Mouse (Mus musculus) hindbrain, embryonic 14.5 days (tissue): ENCODE data around the gene Mcts2. TPM values are rescaled to one million over a fixed set of nuclear protein-coding genes. Genes with fewer than 3 reads are reported as not detected.

Experiments used
- ATAC-seq: fragments of 200-750 bp; cut with Nextera tagmentation; 2 replicates; pipeline ENCODE4 v1.8.0; 2017; ENCODE audit warnings: moderate number of reproducible peaks, mild to moderate bottlenecking, moderate TSS enrichment, moderate library complexity; ENCODE audit not compliant: low FRiP score
- DNase-seq: peaks from one replicate; pipeline ENCODE4 v3.0.0-alpha.2; 2015; ENCODE audit warnings: low spot score
- H3K27ac ChIP-seq: fragments of 300-500 bp; sonication (generic); 2 replicates; pipeline ENCODE4 v1.5.1; 2014; ENCODE audit warnings: mild to moderate bottlenecking, moderate library complexity
- H3K27me3 ChIP-seq: fragments of 300-500 bp; sonication (generic); 2 replicates; pipeline ENCODE4 v1.6.1; 2014; ENCODE audit warnings: mild to moderate bottlenecking, low read length, mixed read lengths; ENCODE audit not compliant: control insufficient read depth, insufficient read depth
- H3K36me3 ChIP-seq: fragments of 300-500 bp; sonication (generic); replicated peaks from 2 replicates; pipeline ENCODE4 v1.6.1; 2014; ENCODE audit not compliant: control insufficient read depth, insufficient read depth
- H3K4me1 ChIP-seq: fragments of 300-500 bp; sonication (generic); replicated peaks from 2 replicates; pipeline ENCODE4 v1.6.1; 2014; ENCODE audit warnings: antibody characterized with exemption, low read length, mixed read lengths; ENCODE audit not compliant: control insufficient read depth, insufficient read depth
- H3K4me2 ChIP-seq: fragments of 300-500 bp; sonication (generic); replicated peaks from 2 replicates; pipeline ENCODE4 v1.6.1; 2014; ENCODE audit warnings: mild to moderate bottlenecking, moderate library complexity
- H3K4me3 ChIP-seq: fragments of 300-500 bp; sonication (generic); replicated peaks from 2 replicates; pipeline ENCODE4 v1.5.1; 2014; ENCODE audit warnings: mild to moderate bottlenecking, low read length
- H3K9ac ChIP-seq: fragments of 300-500 bp; sonication (generic); 2 replicates; pipeline ENCODE4 v1.6.1; 2014
- H3K9me3 ChIP-seq: fragments of 300-500 bp; sonication (generic); 2 replicates; pipeline ENCODE4 v1.6.1; 2016; ENCODE audit warnings: low read length; ENCODE audit not compliant: control insufficient read depth
- WGBS: fragments of 180-500 bp; shearing (Covaris S2); extraction: QIAGEN DNeasy Blood & Tissue Kit; methylation state at CpG from one replicate; pipeline ENCODE4 v1.1.7; 2014; 5-methylcytosine and 5-hydroxymethylcytosine counted together
- polyA plus RNA-seq: library from polyadenylated mRNA; unstranded; fragments of >200 nt; fragmentation: Nextera tagmentation; extraction: Ambion mirVana; gene quantifications from 2 replicates; pipeline ENCODE4 v1.2.1, GENCODE M21; 2014

Mcts2 gene
- polyA plus RNA-seq, 1 experiment from 2014 or later = 41.9 TPM

DNA sequence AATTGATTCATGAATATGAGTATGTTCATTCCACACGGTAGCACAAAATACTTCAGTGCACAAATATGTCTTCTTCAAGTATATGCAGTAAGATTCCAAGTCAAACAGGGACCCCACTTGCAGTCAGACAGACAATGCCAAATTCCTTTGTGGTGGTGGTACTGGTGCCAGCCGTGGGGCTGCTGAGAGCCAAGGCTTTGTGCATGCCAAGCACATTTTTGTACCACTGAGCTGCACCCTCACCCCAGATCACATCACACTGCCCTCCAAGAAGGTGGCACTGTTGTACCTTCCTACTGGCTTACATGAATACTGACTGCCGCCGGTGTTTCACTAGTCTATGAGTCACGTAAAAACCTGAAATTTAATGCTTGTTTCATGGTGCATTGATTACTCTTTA lies 7.9 kb upstream of the Mcts2 start:
- H3K36me3 ChIP-seq = peaks cover 100% of the 10 kb centered on the region
- H3K9ac ChIP-seq = no peak overlapping the region

DNA sequence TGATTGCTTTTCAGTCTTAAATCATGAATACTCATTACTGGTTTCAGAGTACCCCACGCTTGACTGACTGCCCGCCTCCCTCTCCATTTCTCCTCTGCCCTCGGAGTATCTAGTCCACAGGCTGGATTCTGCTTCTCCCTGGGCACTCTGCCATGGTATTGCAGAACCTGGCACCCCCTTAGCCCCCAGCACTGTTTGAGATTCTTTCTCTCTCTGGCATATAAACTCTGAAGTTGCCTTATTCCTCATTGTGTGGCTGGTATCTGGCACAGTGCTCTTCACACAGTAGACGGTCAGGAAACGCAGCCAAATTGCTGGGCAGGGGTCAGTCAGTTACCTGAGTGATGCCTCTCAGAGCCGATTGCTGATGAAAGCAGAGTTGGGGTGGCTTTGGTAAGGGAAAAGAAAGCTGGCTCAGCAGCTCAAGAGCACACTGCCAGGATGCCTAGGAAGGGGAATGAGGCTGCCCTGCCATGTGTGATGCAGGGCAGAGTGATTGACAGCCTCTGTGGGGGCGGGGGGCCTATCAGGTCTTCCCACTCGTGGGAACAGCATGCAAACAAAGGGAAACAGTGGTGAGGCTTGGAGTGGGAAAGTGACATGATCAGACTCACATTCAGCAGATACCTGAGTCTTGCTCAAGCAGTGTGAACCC lies 7.0 kb upstream of the Mcts2 start:
- Histone ChIP-seq H3K4me3 (no peak overlapping the region), H3K9me3 (no peaks in the 10 kb centered on the region), H3K4me2 (no peak overlapping the region), H3K4me1 (peaks cover 5% of the 10 kb centered on the region; the same call in 1 of the 2 replicates), H3K9ac (no peak overlapping the region), H3K27me3 (no peaks in the 10 kb centered on the region), H3K36me3 (peaks cover 100% of the 10 kb centered on the region), H3K27ac (no peak overlapping the region; the same call in 1 of the 2 replicates)
- ATAC-seq = peak; percentile 78
- DNase-seq = peak; percentile 37
- WGBS = 70% methylated on average over 8 of the region's 8 CpGs

More for the DNA sequence above, 7.9 kb upstream of the Mcts2 start:
- Histone ChIP-seq H3K4me1 (peaks cover 8% of the 10 kb centered on the region; the same call in 1 of the 2 replicates), H3K9me3 (no peaks in the 10 kb centered on the region), H3K27ac (peak overlapping the region; percentile 34), H3K27me3 (no peaks in the 10 kb centered on the region), H3K4me2 (no peak overlapping the region), H3K4me3 (no peak overlapping the region)
- WGBS = 83% methylated on average over 5 of the region's 5 CpGs
- no peak for ATAC-seq
- DNase-seq = no peak

DNA sequence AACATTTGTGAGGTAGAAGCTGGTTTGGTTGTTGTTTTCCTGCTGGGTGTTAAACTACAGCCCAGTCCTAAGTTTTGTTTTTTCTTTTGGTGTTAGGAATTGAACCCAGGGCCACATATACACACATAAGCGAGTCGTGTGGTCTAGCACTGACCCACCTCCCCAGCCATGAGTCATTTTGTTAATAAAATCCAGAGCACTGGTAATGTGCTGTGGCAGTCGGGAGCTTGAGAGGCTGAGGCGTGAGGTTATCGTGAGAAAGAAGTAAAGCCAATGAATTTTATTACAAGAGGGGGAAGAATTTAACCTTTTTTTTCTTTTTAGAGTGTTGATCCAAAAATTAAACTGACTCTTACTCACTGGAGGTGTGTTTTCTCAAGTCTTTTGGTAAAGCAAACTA lies 3.7 kb upstream of the Mcts2 start:
- Histone ChIP-seq H3K4me1 (peaks cover 10% of the 10 kb centered on the region; the same call in 1 of the 2 replicates), H3K27me3 (no peaks in the 10 kb centered on the region), H3K4me2 (no peak overlapping the region), H3K36me3 (peaks cover 100% of the 10 kb centered on the region), H3K4me3 (no peak overlapping the region), H3K9me3 (no peaks in the 10 kb centered on the region), H3K9ac (no peak overlapping the region), H3K27ac (no peak overlapping the region)
- ATAC-seq (no peak), DNase-seq (no peak)
- 95% methylated on average over 5 of the region's 5 CpGs for WGBS

DNA sequence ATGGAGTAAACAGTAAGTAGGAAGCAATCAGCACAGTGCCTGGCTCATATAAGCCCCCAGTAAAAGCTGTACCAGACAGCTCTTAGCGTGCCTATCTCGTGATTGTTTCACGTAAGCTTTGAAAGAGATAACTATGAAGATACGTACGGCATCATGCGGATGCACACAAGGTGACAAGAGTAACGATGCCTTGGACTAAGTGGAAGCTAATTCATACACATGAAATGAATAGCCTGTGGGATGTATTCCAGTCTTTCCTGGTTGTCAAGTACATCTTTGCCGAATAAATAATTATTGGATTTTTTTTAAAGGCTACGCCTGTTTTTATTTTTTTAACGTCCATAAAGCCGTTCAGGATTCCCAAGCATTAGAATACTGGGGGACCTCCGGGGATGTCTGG lies 436 bp upstream of the Mcts2 start:
- peak overlapping the region; percentile 75 for H3K27ac ChIP-seq
- H3K4me3 ChIP-seq = no peak overlapping the region; the same call in 1 of the 2 replicates
- WGBS = 57% methylated on average over 12 of the region's 12 CpGs
- H3K4me2 ChIP-seq = peak overlapping the region; percentile 35
- peak overlapping the region; percentile 41; the same call in 1 of the 2 replicates for H3K9ac ChIP-seq
- peaks cover 99% of the 10 kb centered on the region for H3K36me3 ChIP-seq
- ATAC-seq = peak; percentile 3; the same call in 1 of the 2 replicates
- DNase-seq = no peak
- H3K9me3 ChIP-seq = no peaks in the 10 kb centered on the region
- H3K27me3 ChIP-seq = no peaks in the 10 kb centered on the region
- H3K4me1 ChIP-seq = 0 out of 2 replicates have a peak, but pooled peaks cover 6% of the 10 kb centered on the region

DNA sequence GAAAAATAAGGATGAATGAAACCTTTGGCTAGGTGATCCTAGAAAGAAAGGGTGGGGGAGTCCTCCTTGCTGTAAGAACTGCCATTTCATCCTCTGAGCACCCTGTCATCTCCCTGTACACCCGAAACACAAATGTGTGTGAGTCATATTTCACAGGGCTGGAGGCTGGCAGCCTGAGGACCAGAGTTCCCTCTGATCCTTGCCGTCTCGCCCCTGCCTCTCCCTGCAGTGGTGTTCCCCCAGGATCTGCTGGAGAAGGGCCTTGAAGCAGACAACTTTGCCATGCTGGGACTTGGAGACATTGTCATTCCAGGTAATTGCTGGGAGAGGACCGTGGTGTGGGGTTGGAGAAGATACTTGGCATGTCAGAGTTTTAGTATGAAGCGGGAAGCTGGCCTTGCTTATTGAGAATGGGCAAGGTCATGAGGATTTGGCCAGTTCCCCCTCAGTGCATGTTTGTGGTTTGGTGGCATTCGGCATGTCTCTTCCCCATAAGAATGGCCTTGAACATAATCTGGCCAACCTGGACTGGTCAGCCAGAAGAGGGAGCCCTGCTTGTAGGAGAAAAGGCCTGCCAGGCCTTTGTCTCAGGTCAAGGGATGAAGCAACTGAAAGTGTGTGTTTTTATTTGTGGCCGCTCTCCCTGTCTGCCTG lies 4.9 kb downstream of the Mcts2 start:
- Histone ChIP-seq H3K9me3 (no peaks in the 10 kb centered on the region), H3K4me3 (no peak overlapping the region), H3K36me3 (peaks cover 75% of the 10 kb centered on the region), H3K27me3 (no peaks in the 10 kb centered on the region), H3K27ac (no peak overlapping the region), H3K9ac (no peak overlapping the region), H3K4me1 (0 out of 2 replicates have a peak, but pooled peaks cover 11% of the 10 kb centered on the region), H3K4me2 (no peak overlapping the region)
- DNase-seq = no peak
- ATAC-seq = no peak
- WGBS = 77% methylated on average over 7 of the region's 7 CpGs

DNA sequence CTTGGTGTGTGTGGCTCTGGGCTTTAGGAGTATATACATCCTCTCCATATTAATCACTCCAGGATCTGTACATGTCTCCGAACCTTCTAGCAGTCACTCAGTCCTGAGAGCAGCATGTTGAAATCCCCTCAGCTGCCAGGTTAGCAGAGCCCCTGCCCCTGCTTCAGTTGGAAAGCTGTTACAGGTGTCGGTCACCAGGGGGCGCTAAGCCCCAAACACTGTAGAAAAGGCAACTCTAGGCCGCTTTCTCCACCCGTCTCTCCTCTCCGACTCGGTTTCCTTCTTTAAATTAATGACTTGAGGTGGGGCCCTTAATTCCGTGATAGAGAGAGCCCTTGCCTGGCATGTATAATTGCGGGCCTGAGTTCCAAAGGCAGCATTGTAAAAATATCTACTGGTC lies 6.4 kb downstream of the Mcts2 start:
- 11% methylated on average over 9 of the region's 9 CpGs for WGBS
- ATAC-seq (peak; percentile 32; the same call in 1 of the 2 replicates), DNase-seq (peak; percentile 82)
- Histone ChIP-seq H3K9me3 (no peaks in the 10 kb centered on the region), H3K27ac (no peak overlapping the region; the same call in 1 of the 2 replicates), H3K36me3 (peaks cover 73% of the 10 kb centered on the region), H3K27me3 (no peaks in the 10 kb centered on the region), H3K4me1 (0 out of 2 replicates have a peak, but pooled peaks cover 5% of the 10 kb centered on the region), H3K4me2 (peak overlapping the region; percentile 45), H3K4me3 (0 out of 2 replicates have a peak overlapping the region, but pooled peaks have one; percentile 10), H3K9ac (peak overlapping the region; percentile 39)

DNA sequence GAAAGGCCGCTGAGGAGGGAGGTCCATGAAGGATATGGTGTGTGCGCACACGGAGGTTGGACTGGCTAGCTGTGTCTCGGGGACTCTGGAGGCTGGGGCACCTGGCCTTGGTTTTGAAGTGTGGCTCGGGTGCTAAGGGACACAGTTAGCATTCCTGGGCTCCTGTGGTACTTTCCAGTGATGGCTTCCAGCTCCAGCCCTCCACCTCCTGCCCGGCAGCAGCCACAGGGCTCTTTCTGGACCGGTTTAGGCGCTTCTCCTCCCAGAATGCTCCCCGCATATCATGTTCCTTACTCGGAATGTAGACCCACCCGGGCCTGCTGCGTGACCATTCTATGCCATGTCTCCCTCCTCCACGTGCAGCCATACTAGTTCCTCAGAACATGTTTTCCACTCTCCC lies 6.9 kb downstream of the Mcts2 start:
- ATAC-seq = no peak
- WGBS = 89% methylated on average over 13 of the region's 13 CpGs
- DNase-seq = no peak
- H3K9ac ChIP-seq = peak overlapping the region; percentile 39
- H3K27me3 ChIP-seq = no peaks in the 10 kb centered on the region
- H3K4me1 ChIP-seq = 0 out of 2 replicates have a peak, but pooled peaks cover 5% of the 10 kb centered on the region
- H3K27ac ChIP-seq = no peak overlapping the region; the same call in 1 of the 2 replicates
- H3K4me3 ChIP-seq = 0 out of 2 replicates have a peak overlapping the region, but pooled peaks have one; percentile 10
- no peaks in the 10 kb centered on the region for H3K9me3 ChIP-seq
- peaks cover 73% of the 10 kb centered on the region for H3K36me3 ChIP-seq
- H3K4me2 ChIP-seq = peak overlapping the region; percentile 45

DNA sequence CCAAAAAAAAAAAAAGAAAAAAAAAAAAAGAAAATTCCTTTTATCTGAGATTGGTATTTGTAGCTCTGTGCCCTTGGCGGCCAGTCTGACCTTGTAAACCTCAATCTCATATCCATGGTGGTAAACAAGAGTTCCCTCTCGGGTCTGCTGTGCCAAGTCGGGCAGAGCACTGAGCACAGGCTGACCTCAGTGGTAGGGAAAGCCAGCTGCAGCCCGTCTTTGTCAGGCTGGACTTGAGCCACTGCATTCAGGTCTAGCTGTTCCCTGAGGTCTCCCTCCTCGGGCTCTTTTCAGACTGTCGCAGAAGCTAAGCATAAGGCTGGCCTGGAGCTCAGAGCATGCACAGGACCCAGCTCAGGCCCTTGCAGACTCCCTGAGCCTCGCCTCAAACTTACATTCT lies 7.9 kb downstream of the Mcts2 start:
- no peak for DNase-seq

DNA sequence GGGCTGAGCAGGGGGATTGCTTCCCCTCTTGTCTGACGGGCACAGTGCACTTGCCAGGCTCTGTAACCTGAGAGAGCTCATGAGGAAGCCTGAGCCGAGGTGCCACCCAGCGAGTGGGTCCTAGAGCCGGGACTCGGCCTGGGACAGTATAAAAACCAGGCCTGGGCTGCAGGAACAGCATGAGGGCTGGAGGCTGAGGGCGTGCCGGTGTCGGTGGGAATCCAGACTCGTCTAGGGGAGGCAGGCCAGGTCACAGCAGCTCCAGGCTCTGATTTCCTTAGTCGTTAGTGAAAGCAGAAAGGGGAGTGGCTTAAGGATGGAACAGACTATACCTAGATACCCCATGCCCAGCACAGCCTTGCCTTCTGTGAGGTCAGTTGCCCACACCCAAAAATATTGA lies 9.2 kb downstream of the Mcts2 start:
- DNase-seq = no peak
- Histone ChIP-seq H3K4me3 (no peak overlapping the region), H3K9me3 (no peaks in the 10 kb centered on the region), H3K36me3 (peaks cover 72% of the 10 kb centered on the region), H3K27me3 (no peaks in the 10 kb centered on the region), H3K4me1 (0 out of 2 replicates have a peak, but pooled peaks cover 5% of the 10 kb centered on the region), H3K4me2 (no peak overlapping the region), H3K9ac (peak overlapping the region; percentile 56), H3K27ac (peak overlapping the region; percentile 63)
- WGBS = 79% methylated on average over 10 of the region's 10 CpGs
- ATAC-seq = no peak

More for the DNA sequence above, 7.9 kb downstream of the Mcts2 start:
- 84% methylated on average over 7 of the region's 7 CpGs for WGBS
- H3K27ac ChIP-seq = no peak overlapping the region
- no peak for ATAC-seq
- no peak overlapping the region for H3K9ac ChIP-seq
- no peak overlapping the region for H3K4me2 ChIP-seq
- no peaks in the 10 kb centered on the region for H3K9me3 ChIP-seq
- no peaks in the 10 kb centered on the region for H3K27me3 ChIP-seq
- no peak overlapping the region for H3K4me3 ChIP-seq
- H3K36me3 ChIP-seq = peaks cover 72% of the 10 kb centered on the region
- 0 out of 2 replicates have a peak, but pooled peaks cover 5% of the 10 kb centered on the region for H3K4me1 ChIP-seq
